Mouse (Mus musculus) midbrain, postnatal 0 days (tissue): ENCODE data around the gene Xdh. TPM values are rescaled to one million over a fixed set of nuclear protein-coding genes. Genes with fewer than 3 reads are reported as not detected.

Experiments used
- ATAC-seq: fragments of 200-750 bp; cut with Nextera tagmentation; 2 replicates; pipeline ENCODE4 v1.8.0; 2017; ENCODE audit warnings: moderate number of reproducible peaks, mild to moderate bottlenecking, moderate TSS enrichment, moderate library complexity; ENCODE audit not compliant: low FRiP score
- DNase-seq: peaks from one replicate; pipeline ENCODE4 v3.0.0-alpha.2; 2015; ENCODE audit warnings: low spot score
- H3K27ac ChIP-seq: fragments of 300-500 bp; sonication (generic); 2 replicates; pipeline ENCODE4 v1.5.1; 2014; ENCODE audit warnings: low read depth, mild to moderate bottlenecking, low read length, mixed read lengths
- H3K27me3 ChIP-seq: fragments of 300-500 bp; sonication (generic); 2 replicates; pipeline ENCODE4 v1.6.1; 2014; ENCODE audit warnings: low read length, control low read depth, mixed read lengths; ENCODE audit not compliant: insufficient read depth
- H3K36me3 ChIP-seq: fragments of 300-500 bp; sonication (generic); 2 replicates; pipeline ENCODE4 v1.6.1; 2014; ENCODE audit warnings: low read length, control low read depth, mixed read lengths; ENCODE audit not compliant: insufficient read depth
- H3K4me1 ChIP-seq: fragments of 300-500 bp; sonication (generic); 2 replicates; pipeline ENCODE4 v1.6.1; 2014; ENCODE audit warnings: mild to moderate bottlenecking, control low read depth, antibody characterized with exemption, low read length, mixed read lengths; ENCODE audit not compliant: insufficient read depth
- H3K4me2 ChIP-seq: fragments of 300-500 bp; sonication (generic); 2 replicates; pipeline ENCODE4 v1.6.1; 2014; ENCODE audit warnings: low read depth, mild to moderate bottlenecking, low read length, mixed read lengths; ENCODE audit not compliant: poor library complexity, severe bottlenecking
- H3K4me3 ChIP-seq: fragments of 300-500 bp; sonication (generic); 2 replicates; pipeline ENCODE4 v1.5.1; 2014; ENCODE audit warnings: low read depth, mild to moderate bottlenecking, low read length, moderate library complexity
- H3K9ac ChIP-seq: fragments of 300-500 bp; sonication (generic); replicated peaks from 2 replicates; pipeline ENCODE4 v1.6.1; 2014; ENCODE audit warnings: mild to moderate bottlenecking, low read length, moderate library complexity, mixed read lengths; ENCODE audit not compliant: poor library complexity, severe bottlenecking
- H3K9me3 ChIP-seq: fragments of 300-500 bp; sonication (generic); 2 replicates; pipeline ENCODE4 v1.6.1; 2016; ENCODE audit warnings: low read length, control low read depth
- CTCF ChIP-seq: IDR thresholded peaks from 2 replicates; pipeline ENCODE4 v1.5.1; 2016; ENCODE audit warnings: antibody characterized with exemption, mild to moderate bottlenecking
- WGBS: fragments of 180-500 bp; shearing (Covaris S2); extraction: QIAGEN DNeasy Blood & Tissue Kit; methylation state at CpG from one replicate; pipeline ENCODE4 v1.1.7; 2014; 5-methylcytosine and 5-hydroxymethylcytosine counted together
- polyA plus RNA-seq: library from polyadenylated mRNA; unstranded; fragments of >200 nt; fragmentation: Nextera tagmentation; extraction: Ambion mirVana; gene quantifications from 2 replicates; pipeline ENCODE4 v1.2.1, GENCODE M21; 2015
- total RNA-seq: library from RNA; depleted of rRNA; stranded (reverse); fragments of >200 nt; gene quantifications from 2 replicates; pipeline ENCODE4 v1.2.3, GENCODE M21; 2014

The Xdh gene
- total and polyA plus RNA-seq, 2 experiments from 2014 or later = 0.55 to 0.59 TPM

DNA sequence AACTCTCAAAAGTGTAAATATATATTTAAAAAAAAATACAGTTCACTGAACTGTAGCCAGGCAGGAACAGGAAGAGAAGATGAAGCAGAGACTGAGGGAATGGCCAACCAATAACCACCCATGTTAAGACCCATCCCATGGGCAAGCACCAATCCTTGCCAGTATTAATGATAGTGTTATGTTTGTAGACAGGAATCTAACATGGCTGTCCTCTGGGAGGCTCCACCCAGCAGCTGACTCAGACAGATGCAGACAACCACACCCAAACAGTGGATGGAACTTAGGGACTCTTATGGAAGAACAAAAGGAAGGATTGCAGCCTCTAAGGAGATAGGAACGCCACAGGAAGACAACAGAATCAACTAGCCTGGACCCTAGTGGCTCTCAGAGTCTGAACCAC lies 32.9 kb upstream of the Xdh start:
- H3K4me2 ChIP-seq = no peak overlapping the region
- no peak overlapping the region for H3K4me3 ChIP-seq
- DNase-seq (no peak), ATAC-seq (no peak)
- H3K4me1 ChIP-seq = no peaks in the 10 kb centered on the region
- no peak overlapping the region for H3K9ac ChIP-seq
- H3K9me3 ChIP-seq = no peaks in the 10 kb centered on the region
- TF ChIP-seq CTCF = no peak
- H3K27me3 ChIP-seq = no peaks in the 10 kb centered on the region
- no peak overlapping the region for H3K27ac ChIP-seq
- WGBS = 90% methylated on average over 1 of the region's 1 CpGs
- H3K36me3 ChIP-seq = no peaks in the 10 kb centered on the region

DNA sequence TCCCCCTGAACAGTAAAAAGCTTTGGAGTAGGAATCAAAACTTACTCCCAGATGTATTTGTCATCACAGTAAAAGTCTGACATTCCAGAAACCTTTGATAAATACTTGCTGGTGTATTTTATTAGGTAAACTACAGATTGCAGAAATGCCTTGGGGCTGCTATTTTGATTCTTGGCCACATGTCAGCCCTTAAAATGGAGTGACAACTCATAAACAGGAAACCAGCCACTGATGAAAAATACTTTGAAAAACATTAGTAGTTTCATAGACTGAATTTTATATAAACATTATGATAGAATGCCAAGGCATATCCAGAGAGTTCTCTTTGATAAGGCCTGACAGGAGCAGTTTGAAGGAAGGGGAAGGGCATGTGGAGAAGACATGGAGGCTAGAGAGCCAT lies 26.1 kb upstream of the Xdh start:
- Histone ChIP-seq H3K27ac (no peak overlapping the region), H3K27me3 (no peaks in the 10 kb centered on the region), H3K9ac (no peak overlapping the region), H3K4me3 (no peak overlapping the region), H3K9me3 (no peaks in the 10 kb centered on the region), H3K36me3 (no peaks in the 10 kb centered on the region), H3K4me2 (no peak overlapping the region), H3K4me1 (no peaks in the 10 kb centered on the region)
- DNase-seq (no peak), ATAC-seq (no peak)
- no peak for TF ChIP-seq CTCF

GRCm38 (mm10) chr17:73972648-73973047 lies 22.7 kb upstream of the Xdh start:
- Histone ChIP-seq H3K4me1 (no peaks in the 10 kb centered on the region), H3K27ac (no peak overlapping the region), H3K4me3 (no peak overlapping the region), H3K36me3 (no peaks in the 10 kb centered on the region), H3K9me3 (no peaks in the 10 kb centered on the region), H3K9ac (no peak overlapping the region), H3K4me2 (no peak overlapping the region), H3K27me3 (no peaks in the 10 kb centered on the region)
- no peak for TF ChIP-seq CTCF
- DNase-seq = no peak
- WGBS = 86% methylated on average over 11 of the region's 11 CpGs
- no peak for ATAC-seq

DNA sequence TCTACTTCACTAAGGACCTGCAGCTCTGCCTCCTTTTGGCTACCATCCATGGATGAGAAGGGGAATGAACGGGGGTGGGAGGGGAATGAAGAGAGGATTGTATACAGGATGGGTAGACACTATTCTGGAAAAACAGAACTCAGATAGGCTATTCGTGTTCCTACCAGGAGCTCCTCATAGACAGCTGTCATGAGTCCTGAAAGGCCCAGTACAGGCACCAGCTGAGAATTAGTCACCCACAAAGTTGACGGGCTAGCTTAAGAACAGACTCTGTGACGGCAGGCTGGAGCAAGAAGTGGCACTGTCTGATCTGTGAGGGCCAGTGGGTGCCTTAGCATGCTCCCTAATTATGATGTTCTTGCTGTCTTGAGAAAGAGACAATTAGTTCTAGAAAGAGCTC lies 21.3 kb upstream of the Xdh start:
- H3K9me3 ChIP-seq = no peaks in the 10 kb centered on the region
- 85% methylated on average over 4 of the region's 4 CpGs for WGBS
- ATAC-seq = no peak

GRCm38 (mm10) chr17:73970361-73971027 lies 20.5 kb upstream of the Xdh start:
- H3K9me3 ChIP-seq = no peaks in the 10 kb centered on the region
- no peak overlapping the region for H3K27ac ChIP-seq
- TF ChIP-seq CTCF = no peak
- WGBS = 74% methylated on average over 3 of the region's 3 CpGs
- H3K27me3 ChIP-seq = no peaks in the 10 kb centered on the region
- no peaks in the 10 kb centered on the region for H3K4me1 ChIP-seq
- no peak for ATAC-seq
- H3K4me2 ChIP-seq = no peak overlapping the region
- DNase-seq = no peak
- H3K36me3 ChIP-seq = no peaks in the 10 kb centered on the region
- no peak overlapping the region for H3K9ac ChIP-seq
- no peak overlapping the region for H3K4me3 ChIP-seq

More for the DNA sequence above, 21.3 kb upstream of the Xdh start:
- no peak overlapping the region for H3K4me3 ChIP-seq
- H3K4me1 ChIP-seq = no peaks in the 10 kb centered on the region
- DNase-seq = no peak
- no peak overlapping the region for H3K27ac ChIP-seq
- no peak for TF ChIP-seq CTCF
- no peaks in the 10 kb centered on the region for H3K27me3 ChIP-seq
- no peak overlapping the region for H3K4me2 ChIP-seq
- H3K9ac ChIP-seq = no peak overlapping the region
- H3K36me3 ChIP-seq = no peaks in the 10 kb centered on the region

DNA sequence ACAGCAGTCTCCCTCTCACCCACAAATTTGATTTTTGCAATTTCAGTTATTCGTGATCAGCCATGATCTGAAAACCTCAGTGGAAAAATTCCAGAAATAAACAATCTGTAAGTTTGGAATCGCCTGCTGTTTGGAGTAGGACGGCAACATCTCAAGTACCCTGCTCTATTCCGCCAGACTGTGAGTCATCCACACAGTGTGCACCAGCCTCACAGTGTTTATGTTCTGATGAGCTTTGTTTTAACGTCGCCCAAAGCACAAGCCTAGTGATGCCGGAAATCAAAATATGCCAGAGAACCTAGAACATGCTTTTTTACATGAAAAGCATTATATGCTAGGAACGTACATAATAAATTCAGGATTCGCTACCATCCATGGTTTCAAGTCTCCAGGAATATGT lies 14.9 kb upstream of the Xdh start:
- 89% methylated on average over 9 of the region's 9 CpGs for WGBS

More for the DNA sequence above, 14.9 kb upstream of the Xdh start:
- Histone ChIP-seq H3K36me3 (no peaks in the 10 kb centered on the region), H3K4me3 (no peak overlapping the region), H3K4me2 (no peak overlapping the region), H3K9ac (no peak overlapping the region), H3K27me3 (no peaks in the 10 kb centered on the region), H3K4me1 (no peaks in the 10 kb centered on the region), H3K27ac (no peak overlapping the region), H3K9me3 (no peaks in the 10 kb centered on the region)
- TF ChIP-seq CTCF = no peak
- ATAC-seq (no peak), DNase-seq (no peak)
